Mouse (Mus musculus) B cell, adult (primary cell): ENCODE data around the gene Mcm10. TPM values are rescaled to one million over a fixed set of nuclear protein-coding genes. Genes with fewer than 3 reads are reported as not detected.

Experiments
- total RNA-seq: library from RNA; stranded (reverse); gene quantifications from 4 replicates; pipeline ENCODE4 v1.2.4, GENCODE M21; 2023; ENCODE audit not compliant: inconsistent age

Gene Mcm10
- total RNA-seq, result 1.4 to 4.0 TPM (median 2.8 TPM) in 4 replicates

DNA sequence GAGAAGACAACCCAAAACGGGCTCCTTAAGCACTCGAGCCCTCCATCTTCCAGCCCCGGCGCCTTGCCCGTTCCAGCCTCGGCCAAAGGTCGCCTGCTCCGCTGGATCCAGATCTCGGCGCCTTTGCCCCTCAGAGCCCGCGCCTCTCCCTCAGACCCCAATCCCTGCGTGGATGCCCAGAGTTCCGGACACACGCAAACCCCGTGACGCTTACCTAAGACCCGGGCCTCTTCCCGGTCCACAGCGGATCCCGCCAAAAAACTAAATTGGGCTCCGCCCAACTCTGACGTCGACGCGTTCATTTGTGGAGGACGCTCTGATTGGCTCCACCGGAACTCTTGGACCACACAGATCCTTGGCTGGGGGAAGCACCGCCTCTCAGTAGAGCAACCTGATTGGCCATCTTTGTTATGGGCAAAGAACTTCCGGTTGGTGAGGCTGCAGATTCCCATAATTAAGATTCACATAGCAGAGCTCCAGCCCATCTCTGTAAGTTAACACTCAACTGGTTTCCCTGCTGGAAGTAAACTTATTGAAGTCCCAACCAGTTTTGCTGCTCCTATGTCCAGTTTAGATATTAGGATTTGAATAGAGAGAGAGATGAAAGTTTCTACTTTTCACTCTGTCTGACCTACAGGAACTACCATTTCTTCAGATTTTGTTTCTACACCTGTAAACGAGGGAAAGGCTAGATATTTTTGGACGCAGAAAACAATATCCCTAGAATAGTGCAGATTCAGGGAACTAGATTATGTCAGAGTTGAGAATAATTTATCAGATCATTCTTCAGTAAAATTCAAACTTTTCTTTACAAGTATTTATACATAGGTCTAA is at the start of gene Mcm10:
Mcm10 (minus strand) TSS at position 301 of the 834 bp plus-strand sequence.

DNA sequence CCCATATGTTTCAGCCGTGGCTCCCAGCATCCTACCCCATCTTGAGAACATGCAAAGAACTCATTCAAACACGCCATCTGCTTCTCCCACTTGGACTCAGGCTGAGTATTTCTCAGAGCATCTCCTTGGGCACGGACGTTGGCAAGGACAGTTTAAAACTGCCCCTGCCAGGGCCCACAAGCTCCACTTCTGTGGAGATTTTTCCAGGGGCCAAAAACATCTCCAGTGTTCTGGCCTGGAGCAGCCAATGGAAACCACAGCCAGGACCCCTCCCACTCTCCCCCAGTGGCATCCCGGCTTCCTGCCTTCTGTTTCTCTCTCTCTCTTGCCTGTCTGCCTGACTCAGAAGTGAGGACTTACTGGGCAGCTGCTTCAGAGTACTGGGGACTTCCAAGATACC is 36.8 kb downstream of the Mcm10 start, which contains the start of gene Ucma:
Ucma (plus strand) TSS at position 316 of the 400 bp plus-strand sequence.

Other genes starting within 250 kb of the Mcm10 start
- 21.3 to 28.2 TPM (median 24.0 TPM) in 4 replicates for gene Sephs1, start 131.2 kb downstream of the Mcm10 start, total RNA-seq
- 38.8 to 48.4 TPM (median 45.7 TPM) in 4 replicates for gene Phyh, start 93.8 kb downstream of the Mcm10 start, total RNA-seq
- gene Ucma, start 36.7 kb downstream of the Mcm10 start, total RNA-seq, result not detected in 4 replicates
- 4.5 to 9.3 TPM (median 7.7 TPM) in 4 replicates for gene Optn, start 51.3 kb upstream of the Mcm10 start, total RNA-seq
- gene Ccdc3, start 125.0 kb upstream of the Mcm10 start, total RNA-seq, result not detected in 4 replicates